Mouse (Mus musculus) heart, adult 2 months (tissue): ENCODE results near the gene Ddx21. TPM values are rescaled to one million over a fixed set of nuclear protein-coding genes. Genes with fewer than 3 reads are reported as not detected.

ENCODE experiments used
- DNase-seq, 2 experiments: peaks; one replicate each; pipeline ENCODE4 v3.0.0; 2021
- H3K27ac ChIP-seq: fragments of 200-600 bp; 2 replicates; pipeline ENCODE4 v1.8.1; 2022
- H3K27me3 ChIP-seq: fragments of 200-500 bp; 2 replicates; pipeline ENCODE4 v1.6.1; 2012; ENCODE audit warnings: mild to moderate bottlenecking, low read length, inconsistent platforms, mixed read lengths; ENCODE audit not compliant: control insufficient read depth, insufficient read depth
- H3K36me3 ChIP-seq: fragments of 200-500 bp; 2 replicates; pipeline ENCODE4 v1.6.1; 2012; ENCODE audit warnings: low read length, inconsistent platforms; ENCODE audit not compliant: control insufficient read depth, insufficient read depth
- H3K4me1 ChIP-seq: fragments of 200-500 bp; 2 replicates; pipeline ENCODE4 v1.6.1; 2011; ENCODE audit warnings: low read length; ENCODE audit not compliant: control insufficient read depth, insufficient read depth
- H3K4me3 ChIP-seq: fragments of 200-600 bp; 2 replicates; pipeline ENCODE4 v1.8.1; 2022
- H3K79me2 ChIP-seq: fragments of 200-500 bp; replicated peaks from 2 replicates; pipeline ENCODE4 v1.6.1; 2012; ENCODE audit warnings: mild to moderate bottlenecking, inconsistent platforms, low read length, moderate library complexity, mixed read lengths; ENCODE audit not compliant: control insufficient read depth, insufficient read depth
- H3K9ac ChIP-seq: fragments of 200-500 bp; 2 replicates; pipeline ENCODE4 v1.6.1; 2012; ENCODE audit warnings: low read depth, mild to moderate bottlenecking, control low read depth, inconsistent platforms, low read length, mixed read lengths
- CTCF ChIP-seq: fragments of 200-600 bp; IDR thresholded peaks from 2 replicates; pipeline ENCODE4 v1.8.1; 2022; ENCODE audit warnings: antibody characterized with exemption, mild to moderate bottlenecking, moderate library complexity
- EP300 ChIP-seq: fragments of 200-500 bp; IDR thresholded peaks from 2 replicates; pipeline ENCODE4 v1.6.1; 2011; ENCODE audit warnings: low read depth, low read length, control low read depth; ENCODE audit not compliant: insufficient read depth
- POLR2A ChIP-seq: fragments of 200-500 bp; IDR thresholded peaks from 2 replicates; pipeline ENCODE4 v1.6.1; 2011; ENCODE audit warnings: mild to moderate bottlenecking, low read depth, low read length, control low read depth; ENCODE audit not compliant: insufficient read depth
- WGBS: fragments of 180-500 bp; shearing (Covaris S2); methylation state at CpG from one replicate; pipeline ENCODE4 v1.1.7; 2018; 5-methylcytosine and 5-hydroxymethylcytosine counted together
- intact Hi-C: fragments of 180-260 bp; cut with DNase I; formaldehyde crosslinking; loops from one replicate; pipeline ENCODE4 v1.15.1; 2025
- polyA plus RNA-seq: library from polyadenylated mRNA; depleted of rRNA; stranded (reverse); fragments of >200 nt; gene quantifications from 2 replicates; pipeline ENCODE4 v1.2.3, GENCODE M21; 2012
- total RNA-seq, 2 experiments: library from RNA; stranded (reverse); gene quantifications; 2 replicates each; pipeline ENCODE4 v1.2.3; 2021

Ddx21 gene
- total and polyA plus RNA-seq, 3 experiments, result 7.0 to 30.3 (median 30.2) TPM

DNA sequence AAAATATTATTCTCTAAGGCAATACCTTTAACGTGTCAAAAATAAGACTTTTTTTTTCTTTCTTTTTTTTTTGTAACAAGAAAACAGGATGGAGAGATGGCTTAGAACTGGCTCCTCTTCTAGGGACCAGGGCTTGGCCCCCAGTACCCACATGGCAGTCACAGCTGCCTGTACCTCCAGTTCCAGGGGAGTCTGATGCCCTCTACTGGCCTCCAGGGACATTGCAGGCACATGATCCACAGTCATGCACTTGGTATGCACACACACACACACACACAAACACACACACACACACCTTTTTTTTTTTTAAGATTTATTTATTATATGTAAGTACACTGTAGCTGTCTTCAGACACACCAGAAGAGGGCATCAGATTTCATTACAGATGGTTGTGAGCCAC, 44.3 kb downstream of the Ddx21 start:
- no peaks in the 10 kb centered on the region for H3K79me2 ChIP-seq
- H3K4me3 ChIP-seq, result no peak overlapping the region
- intact Hi-C loops, result no loop called here
- H3K36me3 ChIP-seq, result no peaks in the 10 kb centered on the region
- WGBS, result 92% methylated on average over 1 of the region's 1 CpGs
- no peak overlapping the region for H3K27ac ChIP-seq
- no peaks in the 10 kb centered on the region for H3K4me1 ChIP-seq
- TF ChIP-seq CTCF (peak; percentile 50), POLR2A (no peak)
- no peaks in the 10 kb centered on the region for H3K27me3 ChIP-seq
- no peak overlapping the region for H3K9ac ChIP-seq
- no peak for DNase-seq

DNA sequence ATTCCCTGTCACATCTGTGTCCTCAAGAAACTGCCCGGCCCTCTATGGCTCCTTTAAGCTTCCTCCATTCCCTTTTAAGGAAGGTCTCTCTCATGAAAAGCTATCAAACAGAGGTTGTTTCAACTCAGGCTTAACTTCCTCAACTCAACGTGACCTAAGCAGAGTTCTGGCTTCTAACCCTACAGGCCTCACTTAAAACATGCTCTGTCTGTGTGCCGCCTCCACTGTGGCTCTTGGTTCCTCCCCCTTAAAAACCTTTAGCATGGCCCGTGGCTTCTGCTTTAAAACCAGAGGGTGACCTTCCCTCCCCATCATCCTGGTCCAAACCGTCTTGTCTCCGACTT, 45.6 kb downstream of the Ddx21 start:
- 81% methylated on average over 6 of the region's 6 CpGs for WGBS
- DNase-seq, result no peak
- TF ChIP-seq EP300, result no peak
- no peaks in the 10 kb centered on the region for H3K4me1 ChIP-seq
- no peak overlapping the region for H3K9ac ChIP-seq
- H3K27ac ChIP-seq, result no peak overlapping the region
- intact Hi-C loops, result no loop called here
- H3K79me2 ChIP-seq, result no peaks in the 10 kb centered on the region
- no peaks in the 10 kb centered on the region for H3K36me3 ChIP-seq
- no peaks in the 10 kb centered on the region for H3K27me3 ChIP-seq
- H3K4me3 ChIP-seq, result no peak overlapping the region

DNA sequence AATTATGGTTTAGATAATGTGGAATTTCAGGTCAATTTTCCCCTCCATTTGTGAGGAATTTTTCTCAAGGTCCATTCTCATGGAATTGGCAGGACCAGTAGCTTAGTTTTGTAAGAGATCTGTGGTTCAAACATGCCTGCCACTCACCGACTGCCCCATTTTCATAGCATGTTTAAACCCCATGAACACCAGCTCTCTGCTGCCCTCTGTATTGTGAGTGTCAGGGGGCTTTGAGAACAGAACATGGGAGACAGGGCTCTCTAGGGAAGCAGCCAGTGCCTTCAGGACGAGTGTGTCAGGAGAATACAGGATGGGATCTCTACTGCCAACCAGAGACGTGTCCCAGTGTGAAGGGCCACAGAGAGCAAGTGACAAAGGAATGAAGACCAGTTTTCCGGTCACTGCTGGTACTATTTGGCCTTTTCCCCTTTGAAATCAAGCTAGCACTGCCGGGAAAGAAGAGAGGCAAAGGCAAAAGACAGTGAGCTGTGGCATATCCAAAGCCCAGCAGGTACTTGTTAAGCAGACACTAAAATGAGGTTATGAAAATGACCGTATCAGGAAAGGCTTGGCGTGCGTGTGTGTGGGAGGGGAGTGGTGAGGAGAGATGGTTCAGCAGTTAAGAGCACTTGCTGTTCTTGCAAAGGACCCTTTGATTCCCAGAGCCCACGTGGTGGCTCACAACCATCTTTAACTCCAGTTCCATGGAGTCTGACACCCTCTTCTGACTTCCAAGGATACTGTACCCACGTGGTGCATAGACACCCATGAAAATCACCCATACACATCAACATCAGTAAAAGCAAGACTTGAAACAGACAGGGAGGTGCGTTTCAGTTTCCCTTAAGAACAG, 46.1 kb downstream of the Ddx21 start:
- Histone ChIP-seq H3K4me1 (no peaks in the 10 kb centered on the region), H3K27me3 (no peaks in the 10 kb centered on the region), H3K9ac (no peak overlapping the region), H3K36me3 (no peaks in the 10 kb centered on the region), H3K4me3 (no peak overlapping the region), H3K27ac (no peak overlapping the region), H3K79me2 (no peaks in the 10 kb centered on the region)
- intact Hi-C loops, result no loop called here
- WGBS, result 70% methylated on average over 11 of the region's 11 CpGs
- TF ChIP-seq CTCF (no peak), POLR2A (no peak), EP300 (no peak)
- no peak for DNase-seq

DNA sequence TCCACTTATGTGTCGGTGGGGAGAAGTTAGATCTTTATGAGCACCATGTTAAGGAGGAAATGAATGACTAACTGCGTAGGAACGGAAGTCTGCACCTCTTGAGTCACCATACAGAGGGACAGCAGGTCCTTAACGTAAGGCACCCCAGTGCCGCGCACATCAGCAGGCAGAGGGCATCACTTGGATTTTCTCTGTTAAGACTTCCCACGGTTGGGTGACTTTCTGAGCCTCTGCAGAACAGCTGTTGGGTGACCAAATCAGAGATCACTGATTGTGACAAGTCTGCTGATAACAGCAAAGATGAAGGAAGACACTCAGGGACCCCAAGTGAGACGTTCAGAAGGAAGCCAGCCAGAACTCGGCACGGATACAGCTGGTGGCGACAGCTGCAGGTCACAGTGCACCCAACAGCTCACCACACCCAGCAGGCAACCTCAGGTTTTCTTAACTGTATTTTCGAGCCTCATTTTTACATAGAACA, 48.4 kb downstream of the Ddx21 start:
- no peaks in the 10 kb centered on the region for H3K79me2 ChIP-seq
- no peak overlapping the region for H3K27ac ChIP-seq
- TF ChIP-seq CTCF (no peak), POLR2A (no peak), EP300 (no peak)
- H3K4me3 ChIP-seq, result no peak overlapping the region
- 54% methylated on average over 12 of the region's 12 CpGs for WGBS
- intact Hi-C loops, result no loop called here
- H3K9ac ChIP-seq, result no peak overlapping the region
- no peaks in the 10 kb centered on the region for H3K27me3 ChIP-seq
- peaks cover 2% of the 10 kb centered on the region; the same call in 1 of the 2 replicates for H3K4me1 ChIP-seq
- DNase-seq, result no peak
- no peaks in the 10 kb centered on the region for H3K36me3 ChIP-seq

DNA sequence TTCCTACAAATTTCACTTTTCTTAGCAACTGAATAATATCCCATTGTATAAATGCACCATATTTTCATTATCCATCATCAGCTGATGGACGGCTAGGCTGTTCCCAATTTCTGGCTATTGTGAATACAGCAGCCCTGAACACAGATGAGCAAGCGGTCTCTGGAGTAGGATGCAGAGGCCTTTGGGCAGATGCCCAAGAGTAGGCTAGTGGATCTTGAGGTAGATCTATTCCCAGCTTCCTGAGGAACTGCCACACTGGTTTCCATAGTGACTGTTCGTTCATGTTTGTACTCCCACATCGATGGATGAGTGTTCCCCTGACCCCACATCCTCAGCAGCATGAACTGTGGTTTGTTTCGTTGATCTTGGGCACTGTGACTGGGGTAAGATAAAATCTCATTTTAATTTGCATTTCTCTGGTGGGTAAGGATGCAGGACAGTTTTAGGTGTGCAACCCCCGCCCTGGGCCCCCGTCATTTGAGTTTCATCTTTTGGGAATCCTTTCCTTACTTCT, 51.2 kb downstream of the Ddx21 start:
- Histone ChIP-seq H3K27me3 (no peaks in the 10 kb centered on the region), H3K27ac (no peak overlapping the region), H3K4me1 (peaks cover 2% of the 10 kb centered on the region; the same call in 1 of the 2 replicates), H3K79me2 (no peaks in the 10 kb centered on the region), H3K9ac (no peak overlapping the region), H3K4me3 (no peak overlapping the region), H3K36me3 (no peaks in the 10 kb centered on the region)
- 66% methylated on average over 7 of the region's 7 CpGs for WGBS
- TF ChIP-seq EP300 (no peak), POLR2A (no peak), CTCF (no peak)
- intact Hi-C loops, result no loop called here
- DNase-seq, result no peak

DNA sequence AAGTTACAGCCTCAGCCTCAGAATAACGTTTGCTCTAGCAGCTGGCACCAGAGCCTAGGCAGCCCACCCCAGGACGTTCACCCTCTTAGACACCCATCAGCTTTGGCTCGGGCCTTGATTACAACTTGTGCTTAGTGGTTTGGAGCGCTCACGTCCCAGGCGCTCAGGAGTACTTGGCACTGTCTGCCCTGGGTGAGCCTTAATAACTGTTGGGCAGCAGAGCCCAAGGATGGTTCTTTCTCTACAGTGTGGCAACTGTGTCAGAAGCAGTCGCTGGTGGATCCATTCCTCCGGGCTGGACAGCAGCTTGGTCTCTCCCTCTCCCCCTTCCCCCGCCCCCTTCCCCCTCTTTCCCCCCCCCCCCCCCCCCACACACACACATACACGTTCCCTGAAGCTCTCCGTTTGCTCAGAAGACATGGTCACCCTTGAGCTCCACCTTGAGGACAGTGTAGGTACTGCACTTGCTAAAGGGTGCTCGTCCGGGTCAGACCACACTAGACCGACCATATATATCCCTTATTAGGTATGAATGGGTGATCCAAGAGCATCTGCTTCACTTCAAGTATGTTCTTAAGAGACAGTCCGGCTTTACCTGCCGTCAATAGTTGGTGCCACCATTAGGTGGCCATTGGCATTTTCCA, 52.4 kb downstream of the Ddx21 start:
- no peaks in the 10 kb centered on the region for H3K27me3 ChIP-seq
- 19% methylated on average over 14 of the region's 16 CpGs for WGBS
- peaks cover 2% of the 10 kb centered on the region; the same call in 1 of the 2 replicates for H3K4me1 ChIP-seq
- H3K9ac ChIP-seq, result no peak overlapping the region
- TF ChIP-seq EP300 (0 out of 2 replicates have a peak, but pooled peaks have one; percentile 23), POLR2A (no peak), CTCF (peak; percentile 75)
- no peaks in the 10 kb centered on the region for H3K36me3 ChIP-seq
- peak; percentile 72 to 80 for DNase-seq
- H3K27ac ChIP-seq, result no peak overlapping the region
- no peaks in the 10 kb centered on the region for H3K79me2 ChIP-seq
- intact Hi-C loops, result loop anchor here (1.0 kb wide), 1 partner anchor 49 kb away; no protein-coding TSS in a partner anchor
- H3K4me3 ChIP-seq, result no peak overlapping the region
